ENCODE assay signal across 8 mouse cellular contexts in genomic region chr9:52298329-52298728, GRCm38 (mm10).
A peak's percentile ranks its signal among the peaks of the same experiment; 100 is the strongest.
DNase-seq lines count a peak whose midpoint lies in the region; ATAC-seq and TF ChIP-seq lines count a peak whose summit lies in the region.

No protein-coding gene starts in this region.

- no peaks in the 10 kb centered on the region for H3K9me3 ChIP-seq in forebrain, postnatal 0 days (ENCODE audit: low read length)
- H3K9me3 ChIP-seq in midbrain, embryonic 16.5 days (replicated peaks; ENCODE audit: control insufficient read depth, low read length, poor library complexity, severe bottlenecking) = no peaks in the 10 kb centered on the region

- intact Hi-C loops in left cerebral cortex, postnatal 14 days (cut with DNase I) = loop anchor here (5.0 kb wide), 2 partner anchors 379 to 919 kb away; partner anchors contain the start of gene AI593442

- no peak overlapping the region for H3K9ac ChIP-seq in forebrain, postnatal 0 days
- H3K9ac ChIP-seq in midbrain, embryonic 16.5 days (ENCODE audit: low read depth, low read length) = no peak overlapping the region

- peak; percentile 90 for ATAC-seq in forebrain, postnatal 0 days
- peak; percentile 86 for ATAC-seq in midbrain, embryonic 16.5 days

- H3K4me3 ChIP-seq in forebrain, postnatal 0 days (ENCODE audit: low read depth, low read length) = no peak overlapping the region
- no peak overlapping the region for H3K4me3 ChIP-seq in midbrain, embryonic 16.5 days (ENCODE audit: low read depth, low read length)

- TF ChIP-seq CTCF in forebrain, postnatal 0 days (IDR thresholded peaks at IDR 0.05; ENCODE audit: low read depth) = peak; percentile 84

- H3K36me3 ChIP-seq in forebrain, postnatal 0 days (ENCODE audit: insufficient read depth) = no peaks in the 10 kb centered on the region
- no peaks in the 10 kb centered on the region for H3K36me3 ChIP-seq in midbrain, embryonic 16.5 days (ENCODE audit: control insufficient read depth, insufficient read depth, low read length)

- H3K4me2 ChIP-seq in forebrain, postnatal 0 days (ENCODE audit: low read depth) = no peak overlapping the region
- H3K4me2 ChIP-seq in midbrain, embryonic 16.5 days (ENCODE audit: low read length) = no peak overlapping the region

- WGBS in forebrain, postnatal 0 days = 5% methylated on average over 6 of the region's 6 CpGs
- WGBS in midbrain, embryonic 16.5 days = 6% methylated on average over 6 of the region's 6 CpGs

- no peaks in the 10 kb centered on the region for H3K27me3 ChIP-seq in forebrain, postnatal 0 days (ENCODE audit: insufficient read depth, low read length)
- H3K27me3 ChIP-seq in midbrain, embryonic 16.5 days (ENCODE audit: control insufficient read depth, insufficient read depth, low read depth, low read length) = no peaks in the 10 kb centered on the region

- peak; percentile 1 for DNase-seq in cerebellum, adult 11 months
- no peak for DNase-seq in cerebellum, adult 8-10 months
- DNase-seq in left cerebral cortex, postnatal 14 days (ENCODE audit: low spot score in 2 of 2) = peak; percentile 61 to 66
- DNase-seq in left cerebral cortex, adult 11 months (ENCODE audit: low spot score) = no peak
- DNase-seq in R1 (ENCODE audit: low read depth, low spot score) = peak; percentile 52
- peak; percentile 85 for DNase-seq in forebrain, postnatal 0 days
- no peak for DNase-seq in urinary bladder, postnatal 10 days (ENCODE audit: low spot score)

- H3K27ac ChIP-seq in forebrain, postnatal 0 days (ENCODE audit: low read depth, low read length) = no peak overlapping the region
- H3K27ac ChIP-seq in midbrain, embryonic 16.5 days (ENCODE audit: low read length) = no peak overlapping the region

- no peaks in the 10 kb centered on the region for H3K4me1 ChIP-seq in forebrain, postnatal 0 days (ENCODE audit: insufficient read depth)
- no peaks in the 10 kb centered on the region for H3K4me1 ChIP-seq in midbrain, embryonic 16.5 days (ENCODE audit: control insufficient read depth, insufficient read depth, low read length)

Comparison
In these comparisons a context has a peak if more than half of its experiments do, and no peak if none do; other contexts are left out.
1. DNase-seq: peak in cerebellum, adult 11 months (single experiment), left cerebral cortex, postnatal 14 days (2 of 2), R1 (single experiment) and forebrain, postnatal 0 days (single experiment); none in cerebellum, adult 8-10 months (single experiment), left cerebral cortex, adult 11 months (single experiment) and urinary bladder, postnatal 10 days (single experiment).